Mouse (Mus musculus) ES-E14 (cell line): Measurements from ENCODE around the gene Nxph3. TPM values are rescaled to one million over a fixed set of nuclear protein-coding genes. Genes with fewer than 3 reads are reported as not detected.
A peak's percentile ranks its signal among the peaks of the same experiment; 100 is the strongest.

ENCODE experiments used
- DNase-seq: peaks from one replicate; pipeline ENCODE4 v3.0.0-alpha.2; 2013; ENCODE audit warnings: low read depth, low spot score
- H3K27ac ChIP-seq: 2 replicates; pipeline ENCODE4 v1.5.1; 2012; ENCODE audit warnings: low read depth, mild to moderate bottlenecking, low read length, moderate library complexity, mixed read lengths; ENCODE audit not compliant: poor library complexity, insufficient read depth, severe bottlenecking
- H3K36me3 ChIP-seq: 2 replicates; pipeline ENCODE4 v1.6.1; 2012; ENCODE audit warnings: mild to moderate bottlenecking, low read length, moderate library complexity, mixed read lengths; ENCODE audit not compliant: control insufficient read depth, poor library complexity, insufficient read depth, severe bottlenecking
- H3K4me1 ChIP-seq, 2 experiments: fragments of 150-350 bp in 1 of 2; sonication (generic) in 1 of 2; 2 replicates each; pipeline ENCODE4 v1.6.1; 2012; ENCODE audit warnings: low read length in 2 of 2, mild to moderate bottlenecking in 1 of 2, mixed read lengths in 1 of 2; ENCODE audit not compliant: control insufficient read depth in 2 of 2, insufficient read depth in 2 of 2, poor library complexity in 1 of 2
- H3K4me3 ChIP-seq, 2 experiments: fragments of 150-350 bp in 1 of 2; sonication (generic) in 1 of 2; 2 replicates each; pipeline ENCODE4 v1.5.1; 2012; ENCODE audit warnings: low read length in 2 of 2, low read depth in 1 of 2, mild to moderate bottlenecking in 1 of 2, mixed read lengths in 1 of 2; ENCODE audit not compliant: insufficient read depth in 1 of 2, poor library complexity in 1 of 2, severe bottlenecking in 1 of 2
- H3K9ac ChIP-seq: 2 replicates; pipeline ENCODE4 v1.6.1; 2012; ENCODE audit warnings: low read depth, mild to moderate bottlenecking, low read length, mixed read lengths; ENCODE audit not compliant: poor library complexity, insufficient read depth, severe bottlenecking
- H3K9me3 ChIP-seq: fragments of 150-350 bp; sonication (generic); 2 replicates; pipeline ENCODE4 v1.6.1; 2012; ENCODE audit warnings: low read depth, mild to moderate bottlenecking, low read length; ENCODE audit not compliant: control insufficient read depth, insufficient read depth
- CHD2 ChIP-seq: IDR thresholded peaks from 2 replicates; pipeline ENCODE4 v1.6.1; 2014; ENCODE audit warnings: mild to moderate bottlenecking, low read depth, low read length, inconsistent platforms
- HCFC1 ChIP-seq: IDR thresholded peaks from 2 replicates; pipeline ENCODE4 v1.6.1; 2012; ENCODE audit warnings: low read length, inconsistent platforms, borderline replicate concordance; ENCODE audit not compliant: insufficient read depth
- MAFK ChIP-seq: IDR thresholded peaks from 2 replicates; pipeline ENCODE4 v1.6.1; 2014; ENCODE audit warnings: mild to moderate bottlenecking, low read depth, low read length, inconsistent platforms; ENCODE audit not compliant: insufficient read depth
- ZC3H11A ChIP-seq: IDR thresholded peaks from 2 replicates; pipeline ENCODE4 v1.6.1; 2012; ENCODE audit warnings: low read depth, mild to moderate bottlenecking, inconsistent platforms, low read length, borderline replicate concordance
- ZNF384 ChIP-seq: IDR thresholded peaks from 2 replicates; pipeline ENCODE4 v1.6.1; 2012; ENCODE audit warnings: low read depth, low read length, inconsistent platforms
- in situ Hi-C, 2 experiments: fragments of 600-800 bp; cut with MboI; formaldehyde crosslinking; loops; one replicate each; pipeline ENCODE4 v1.15.1; 2025; ENCODE audit warnings: low sequenced_read_pairs in 2 of 2, inconsistent platforms in 1 of 2; ENCODE audit not compliant: unreplicated experiment in 2 of 2
- total RNA-seq: library from RNA; depleted of rRNA; stranded (reverse); fragments of 300-350 nt; gene quantifications from 2 replicates; pipeline ENCODE4 v1.2.3, GENCODE M21; 2012

The Nxph3 gene
- total RNA-seq, 1 experiment, result 2.4 TPM

DNA sequence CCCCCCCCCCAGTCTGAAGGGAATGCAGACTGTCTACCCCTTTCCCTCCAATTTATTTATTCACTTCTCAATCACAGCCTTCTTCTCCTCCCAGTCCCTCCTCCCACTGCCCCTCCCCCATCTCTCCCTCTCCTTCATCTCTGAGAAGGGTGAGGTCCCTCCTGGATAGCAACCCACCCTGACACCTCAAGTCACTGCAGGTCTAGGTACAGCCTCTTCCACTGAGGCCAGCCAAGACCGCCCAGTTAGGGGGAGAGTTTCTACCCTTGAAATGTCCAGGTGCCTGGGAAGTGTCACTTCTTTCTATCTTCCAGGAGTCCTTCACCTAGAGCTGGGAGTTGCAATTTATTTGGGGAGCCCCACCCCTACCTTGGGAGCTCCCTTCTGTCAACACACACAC, 2.5 kb downstream of the Nxph3 start:
- Histone ChIP-seq H3K36me3 (no peaks in the 10 kb centered on the region), H3K9ac (no peak overlapping the region), H3K4me1 (peaks cover 10 to 38% of the 10 kb centered on the region in 2 experiments), H3K9me3 (no peaks in the 10 kb centered on the region), H3K27ac (no peak overlapping the region), H3K4me3 (no peak overlapping the region)
- DNase-seq, result no peak
- TF ChIP-seq MAFK (no peak), HCFC1 (no peak), ZC3H11A (no peak), CHD2 (no peak), ZNF384 (no peak)
- in situ Hi-C loops, result loop anchor here in 1 of 2 experiments (25.0 kb wide), 1 partner anchor 400 kb away; the partner anchor contains the start of gene Dlx3

GRCm38 (mm10) chr11:95510631-95511030, 3.7 kb downstream of the Nxph3 start:
- H3K27ac ChIP-seq, result no peak overlapping the region
- H3K4me3 ChIP-seq, result peak overlapping the region in 1 of 2 experiments; percentile 28; a peak in 1 of 4 replicates
- no peaks in the 10 kb centered on the region for H3K9me3 ChIP-seq
- in situ Hi-C loops, result loop anchor here in 1 of 2 experiments (25.0 kb wide), 1 partner anchor 398 kb away; the partner anchor contains the start of gene Dlx3
- peaks cover 9 to 29% of the 10 kb centered on the region in 2 experiments; a peak in 3 of 4 replicates for H3K4me1 ChIP-seq
- no peak overlapping the region for H3K9ac ChIP-seq
- no peak for DNase-seq
- no peaks in the 10 kb centered on the region for H3K36me3 ChIP-seq
- TF ChIP-seq ZC3H11A (no peak), CHD2 (no peak), HCFC1 (no peak), ZNF384 (no peak), MAFK (no peak)

GRCm38 (mm10) chr11:95509126-95509717, 5.1 kb downstream of the Nxph3 start:
- H3K9ac ChIP-seq, result no peak overlapping the region
- H3K9me3 ChIP-seq, result no peaks in the 10 kb centered on the region
- peaks cover 9 to 26% of the 10 kb centered on the region in 2 experiments; a peak in 3 of 4 replicates for H3K4me1 ChIP-seq
- H3K36me3 ChIP-seq, result no peaks in the 10 kb centered on the region
- DNase-seq, result no peak
- H3K4me3 ChIP-seq, result no peak overlapping the region
- in situ Hi-C loops, result loop anchor here in 1 of 2 experiments (25.0 kb wide), 1 partner anchor 397 kb away; the partner anchor contains the start of gene Dlx3
- no peak overlapping the region for H3K27ac ChIP-seq
- TF ChIP-seq ZNF384 (no peak), ZC3H11A (no peak), CHD2 (no peak), HCFC1 (no peak), MAFK (no peak)

GRCm38 (mm10) chr11:95508211-95508926, 6.0 kb downstream of the Nxph3 start:
- H3K9me3 ChIP-seq, result no peaks in the 10 kb centered on the region
- no peaks in the 10 kb centered on the region for H3K36me3 ChIP-seq
- DNase-seq, result no peak
- peaks cover 10 to 26% of the 10 kb centered on the region in 2 experiments; a peak in 3 of 4 replicates for H3K4me1 ChIP-seq
- no peak overlapping the region for H3K9ac ChIP-seq
- in situ Hi-C loops, result loop anchor here in 1 of 2 experiments (25.0 kb wide), 1 partner anchor 396 kb away; the partner anchor contains the start of gene Dlx3
- TF ChIP-seq MAFK, result no peak
- TF ChIP-seq HCFC1, result no peak
- TF ChIP-seq ZC3H11A, result no peak
- no peak for TF ChIP-seq CHD2
- TF ChIP-seq ZNF384, result no peak
- H3K4me3 ChIP-seq, result no peak overlapping the region
- no peak overlapping the region for H3K27ac ChIP-seq
